Mouse (Mus musculus): ENCODE measurements at regions not wholly inside any gene's neighbourhood (a gene's known extent, or its start where the extent isn't known, plus 50 kb on each side); places are given as distances from the start of the nearest gene placed in this dataset.

GRCm38 (mm10) chr5:149932220-149932619, 86.3 kb upstream of the Rxfp2 start:
- no peak for DNase-seq
- H3K36me3 ChIP-seq (ENCODE audit: control insufficient read depth, insufficient read depth, low read length), result no peaks in the 10 kb centered on the region
- H3K4me1 ChIP-seq (replicated peaks; ENCODE audit: control insufficient read depth, insufficient read depth, low read length), result no peaks in the 10 kb centered on the region
- no peaks in the 10 kb centered on the region for H3K27me3 ChIP-seq (ENCODE audit: control insufficient read depth, insufficient read depth, low read length)
- no peak overlapping the region for H3K4me3 ChIP-seq (ENCODE audit: control insufficient read depth, insufficient read depth, low read length)
- no peak for TF ChIP-seq CTCF (IDR thresholded peaks at IDR 0.05; ENCODE audit: borderline replicate concordance, control insufficient read depth, extremely low read depth, insufficient read depth, low read length, poor library complexity)
- TF ChIP-seq POLR2A (IDR thresholded peaks at IDR 0.05; ENCODE audit: control insufficient read depth, extremely low read depth, insufficient read depth, low read length, poor library complexity), result no peak
- 69% methylated on average over 4 of the region's 4 CpGs for WGBS
- H3K27ac ChIP-seq (ENCODE audit: control insufficient read depth, insufficient read depth, low read length), result no peak overlapping the region

GRCm38 (mm10) chr5:149945651-149946050, 72.8 kb upstream of the Rxfp2 start:
- no peak for DNase-seq
- TF ChIP-seq POLR2A (IDR thresholded peaks at IDR 0.05; ENCODE audit: control insufficient read depth, extremely low read depth, insufficient read depth, low read length, poor library complexity), result no peak
- Histone ChIP-seq H3K27me3 (ENCODE audit: control insufficient read depth, insufficient read depth, low read length) (no peaks in the 10 kb centered on the region), H3K36me3 (ENCODE audit: control insufficient read depth, insufficient read depth, low read length) (no peaks in the 10 kb centered on the region), H3K27ac (ENCODE audit: control insufficient read depth, insufficient read depth, low read length) (no peak overlapping the region), H3K4me1 (replicated peaks; ENCODE audit: control insufficient read depth, insufficient read depth, low read length) (no peaks in the 10 kb centered on the region), H3K4me3 (ENCODE audit: control insufficient read depth, insufficient read depth, low read length) (no peak overlapping the region)

GRCm38 (mm10) chr5:149947491-149947890, 71.0 kb upstream of the Rxfp2 start:
- H3K27me3 ChIP-seq (ENCODE audit: control insufficient read depth, insufficient read depth, low read length), result no peaks in the 10 kb centered on the region
- no peak overlapping the region for H3K4me3 ChIP-seq (ENCODE audit: control insufficient read depth, insufficient read depth, low read length)
- H3K4me1 ChIP-seq (replicated peaks; ENCODE audit: control insufficient read depth, insufficient read depth, low read length), result no peaks in the 10 kb centered on the region
- TF ChIP-seq POLR2A (IDR thresholded peaks at IDR 0.05; ENCODE audit: control insufficient read depth, extremely low read depth, insufficient read depth, low read length, poor library complexity) (no peak), CTCF (IDR thresholded peaks at IDR 0.05; ENCODE audit: borderline replicate concordance, control insufficient read depth, extremely low read depth, insufficient read depth, low read length, poor library complexity) (no peak)
- no peaks in the 10 kb centered on the region for H3K36me3 ChIP-seq (ENCODE audit: control insufficient read depth, insufficient read depth, low read length)
- no peak overlapping the region for H3K27ac ChIP-seq (ENCODE audit: control insufficient read depth, insufficient read depth, low read length)
- no peak for DNase-seq
- 93% methylated on average over 2 of the region's 2 CpGs for WGBS

- no peaks in the 10 kb centered on the region for H3K36me3 ChIP-seq (ENCODE audit: control insufficient read depth, insufficient read depth, low read length)
- 94% methylated on average over 4 of the region's 4 CpGs for WGBS
Measured at GRCm38 (mm10) chr5:149956931-149957330, 61.5 kb upstream of the Rxfp2 start.

GRCm38 (mm10) chr5:149961178-149961577, 57.3 kb upstream of the Rxfp2 start:
- no peak for DNase-seq
- H3K27me3 ChIP-seq (ENCODE audit: control insufficient read depth, insufficient read depth, low read length), result no peaks in the 10 kb centered on the region
- no peaks in the 10 kb centered on the region for H3K36me3 ChIP-seq (ENCODE audit: control insufficient read depth, insufficient read depth, low read length)
- 94% methylated on average over 11 of the region's 11 CpGs for WGBS
- H3K27ac ChIP-seq (ENCODE audit: control insufficient read depth, insufficient read depth, low read length), result no peak overlapping the region
- no peaks in the 10 kb centered on the region for H3K4me1 ChIP-seq (replicated peaks; ENCODE audit: control insufficient read depth, insufficient read depth, low read length)
- H3K4me3 ChIP-seq (ENCODE audit: control insufficient read depth, insufficient read depth, low read length), result no peak overlapping the region
- TF ChIP-seq POLR2A (IDR thresholded peaks at IDR 0.05; ENCODE audit: control insufficient read depth, extremely low read depth, insufficient read depth, low read length, poor library complexity) (no peak), CTCF (IDR thresholded peaks at IDR 0.05; ENCODE audit: borderline replicate concordance, control insufficient read depth, extremely low read depth, insufficient read depth, low read length, poor library complexity) (no peak)

More at GRCm38 (mm10) chr5:149956931-149957330, 61.5 kb upstream of the Rxfp2 start:
- no peaks in the 10 kb centered on the region for H3K27me3 ChIP-seq (ENCODE audit: control insufficient read depth, insufficient read depth, low read length)
- H3K4me1 ChIP-seq (replicated peaks; ENCODE audit: control insufficient read depth, insufficient read depth, low read length), result no peaks in the 10 kb centered on the region
- H3K27ac ChIP-seq (ENCODE audit: control insufficient read depth, insufficient read depth, low read length), result no peak overlapping the region
- no peak overlapping the region for H3K4me3 ChIP-seq (ENCODE audit: control insufficient read depth, insufficient read depth, low read length)
- no peak for DNase-seq
- TF ChIP-seq CTCF (IDR thresholded peaks at IDR 0.05; ENCODE audit: borderline replicate concordance, control insufficient read depth, extremely low read depth, insufficient read depth, low read length, poor library complexity), result no peak
- no peak for TF ChIP-seq POLR2A (IDR thresholded peaks at IDR 0.05; ENCODE audit: control insufficient read depth, extremely low read depth, insufficient read depth, low read length, poor library complexity)

- no peak for DNase-seq
- WGBS, result 63% methylated on average over 13 of the region's 13 CpGs
- Histone ChIP-seq H3K36me3 (ENCODE audit: control insufficient read depth, insufficient read depth, low read length) (no peaks in the 10 kb centered on the region), H3K4me3 (ENCODE audit: control insufficient read depth, insufficient read depth, low read length) (no peak overlapping the region), H3K27me3 (ENCODE audit: control insufficient read depth, insufficient read depth, low read length) (no peaks in the 10 kb centered on the region), H3K27ac (ENCODE audit: control insufficient read depth, insufficient read depth, low read length) (no peak overlapping the region), H3K4me1 (replicated peaks; ENCODE audit: control insufficient read depth, insufficient read depth, low read length) (no peaks in the 10 kb centered on the region)
- TF ChIP-seq CTCF (IDR thresholded peaks at IDR 0.05; ENCODE audit: borderline replicate concordance, control insufficient read depth, extremely low read depth, insufficient read depth, low read length, poor library complexity), result no peak
- no peak for TF ChIP-seq POLR2A (IDR thresholded peaks at IDR 0.05; ENCODE audit: control insufficient read depth, extremely low read depth, insufficient read depth, low read length, poor library complexity)
Measured at GRCm38 (mm10) chr5:149964748-149965147, 53.7 kb upstream of the Rxfp2 start.
